Mouse (Mus musculus) liver, postnatal 0 days (tissue): ENCODE measurements at regions not wholly inside any gene's neighbourhood (a gene's known extent, or its start where the extent isn't known, plus 50 kb on each side); places are given as distances from the start of the nearest gene placed in this dataset.

Experiments used
- CTCF ChIP-seq: sonication (generic); IDR thresholded peaks from 2 replicates; pipeline ENCODE4 v1.5.1; 2016; ENCODE audit warnings: antibody characterized with exemption, low read depth
- EP300 ChIP-seq: IDR thresholded peaks from 2 replicates; pipeline ENCODE4 v1.6.1; 2016; ENCODE audit warnings: antibody characterized with exemption, low read depth, mild to moderate bottlenecking

DNA sequence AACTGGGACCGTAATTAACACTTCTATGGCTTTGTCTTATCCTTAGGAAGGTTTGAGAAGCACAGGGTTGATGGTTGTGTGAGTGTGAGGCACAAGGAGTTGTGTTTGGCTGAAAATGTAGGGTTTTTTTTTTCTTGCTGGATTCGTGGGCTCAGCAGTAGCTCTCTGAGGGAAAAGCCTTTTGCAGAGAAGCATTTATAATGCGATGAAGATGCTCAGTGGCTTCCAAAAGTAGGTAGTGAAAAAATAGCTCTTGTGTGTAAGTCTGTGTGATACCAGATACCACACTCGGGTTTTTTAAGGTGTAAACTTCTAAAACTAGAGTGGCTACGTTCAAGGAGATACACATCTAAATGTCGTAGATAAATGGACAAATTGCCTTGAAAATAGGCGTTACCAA, 149.1 kb upstream of the 4933402D24Rik start:
- TF ChIP-seq CTCF: no peak
- TF ChIP-seq EP300: no peak
